Mouse (Mus musculus) stomach, embryonic 14.5 days (tissue): Measurements from ENCODE around the gene Slc7a7. TPM values are rescaled to one million over a fixed set of nuclear protein-coding genes. Genes with fewer than 3 reads are reported as not detected.

Experiments
- ATAC-seq: fragments of 200-750 bp; cut with Nextera tagmentation; 2 replicates; pipeline ENCODE4 v1.8.0; 2017; ENCODE audit warnings: low read depth, moderate TSS enrichment; ENCODE audit not compliant: insufficient number of reproducible peaks, insufficient read depth, low FRiP score
- H3K27ac ChIP-seq: fragments of 300-500 bp; sonication (generic); 2 replicates; pipeline ENCODE4 v1.5.1; 2014; ENCODE audit warnings: mild to moderate bottlenecking, low read length, moderate library complexity, mixed read lengths
- H3K27me3 ChIP-seq: fragments of 300-500 bp; sonication (generic); 2 replicates; pipeline ENCODE4 v1.6.1; 2014; ENCODE audit warnings: low read length, control low read depth, mixed read lengths; ENCODE audit not compliant: control insufficient read depth, insufficient read depth
- H3K36me3 ChIP-seq: fragments of 300-500 bp; sonication (generic); 2 replicates; pipeline ENCODE4 v1.6.1; 2014; ENCODE audit warnings: mild to moderate bottlenecking, control low read depth, low read length, moderate library complexity, mixed read lengths; ENCODE audit not compliant: control insufficient read depth, insufficient read depth
- H3K4me1 ChIP-seq: fragments of 300-500 bp; sonication (generic); 2 replicates; pipeline ENCODE4 v1.6.1; 2014; ENCODE audit warnings: low read length, control low read depth, mixed read lengths; ENCODE audit not compliant: control insufficient read depth, insufficient read depth
- H3K4me2 ChIP-seq: fragments of 300-500 bp; sonication (generic); replicated peaks from 2 replicates; pipeline ENCODE4 v1.6.1; 2014; ENCODE audit warnings: low read depth, low read length, control low read depth
- H3K4me3 ChIP-seq: fragments of 300-500 bp; sonication (generic); 2 replicates; pipeline ENCODE4 v1.5.1; 2014; ENCODE audit warnings: low read depth, low read length, control low read depth
- H3K9ac ChIP-seq: fragments of 300-500 bp; sonication (generic); replicated peaks from 2 replicates; pipeline ENCODE4 v1.6.1; 2014; ENCODE audit warnings: low read depth, mild to moderate bottlenecking, control low read depth, low read length, moderate library complexity, mixed read lengths
- H3K9me3 ChIP-seq: fragments of 300-500 bp; sonication (generic); 2 replicates; pipeline ENCODE4 v1.6.1; 2016; ENCODE audit warnings: low read depth, low read length, control low read depth; ENCODE audit not compliant: control insufficient read depth
- WGBS: fragments of 180-500 bp; shearing (Covaris S2); extraction: QIAGEN DNeasy Blood & Tissue Kit; methylation state at CpG from one replicate; pipeline ENCODE4 v1.1.7; 2014; 5-methylcytosine and 5-hydroxymethylcytosine counted together
- polyA plus RNA-seq: library from polyadenylated mRNA; unstranded; fragments of >200 nt; fragmentation: Nextera tagmentation; extraction: Ambion mirVana; gene quantifications from 2 replicates; pipeline ENCODE4 v1.2.1, GENCODE M21; 2014

The Slc7a7 gene
- polyA plus RNA-seq, 1 experiment from 2014 or later = 10.3 TPM

DNA sequence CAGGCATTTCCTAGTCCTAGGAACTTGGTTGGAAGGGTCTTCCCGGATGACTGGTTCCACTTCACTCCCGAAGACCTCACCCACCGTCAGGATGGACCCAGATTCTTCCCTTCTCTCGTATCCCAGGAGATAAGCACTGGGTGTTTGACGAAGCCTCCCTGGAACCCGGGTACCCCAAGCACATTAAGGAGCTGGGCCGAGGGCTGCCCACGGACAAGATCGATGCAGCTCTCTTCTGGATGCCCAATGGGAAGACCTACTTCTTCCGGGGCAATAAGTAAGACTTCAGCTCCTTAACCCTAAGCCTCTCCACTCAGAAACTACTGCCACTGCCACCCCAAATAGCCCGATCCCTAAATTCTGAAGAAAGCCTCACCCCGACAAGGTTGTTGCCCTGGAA, 21.6 kb upstream of the Slc7a7 start:
- H3K27me3 ChIP-seq = no peaks in the 10 kb centered on the region
- H3K4me2 ChIP-seq = no peak overlapping the region
- 87% methylated on average over 12 of the region's 12 CpGs for WGBS
- ATAC-seq = no peak
- no peaks in the 10 kb centered on the region for H3K9me3 ChIP-seq
- H3K9ac ChIP-seq = no peak overlapping the region
- H3K4me1 ChIP-seq = peaks cover 16% of the 10 kb centered on the region
- H3K36me3 ChIP-seq = peaks cover 60% of the 10 kb centered on the region
- H3K4me3 ChIP-seq = no peak overlapping the region
- H3K27ac ChIP-seq = no peak overlapping the region

DNA sequence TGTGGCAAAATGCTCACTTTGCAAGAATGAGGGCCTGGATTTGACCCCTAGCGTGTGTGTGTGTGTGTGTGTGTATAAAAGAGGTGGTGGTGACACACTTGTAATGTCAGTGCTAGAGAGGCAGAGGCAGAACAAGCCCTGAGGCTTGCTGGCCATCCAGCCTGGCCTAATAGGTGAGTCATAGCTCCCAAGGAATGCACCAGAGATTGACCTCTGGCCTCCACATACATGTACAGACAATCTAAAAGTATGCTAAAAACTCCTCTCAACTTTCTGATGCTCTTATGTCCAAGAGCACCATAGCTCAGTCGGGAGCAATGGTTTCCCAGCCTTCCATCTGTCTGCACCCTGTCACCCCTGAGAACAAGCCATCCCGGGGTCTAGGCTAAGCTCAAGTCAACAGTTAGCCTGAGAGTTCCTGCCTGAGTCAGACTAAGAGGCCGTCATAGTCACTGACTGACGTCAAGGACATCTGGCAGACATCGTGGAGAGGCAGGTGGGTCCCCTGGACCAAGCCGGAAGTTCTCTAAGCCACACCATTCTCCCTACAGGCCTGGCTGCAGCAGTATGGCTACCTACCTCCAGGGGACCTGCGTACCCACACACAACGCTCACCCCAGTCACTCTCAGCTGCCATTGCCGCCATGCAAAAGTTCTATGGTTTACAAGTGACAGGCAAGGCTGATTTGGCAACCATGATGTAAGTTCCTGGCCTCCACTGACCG, 17.8 kb upstream of the Slc7a7 start:
- Histone ChIP-seq H3K27me3 (no peaks in the 10 kb centered on the region), H3K4me1 (peaks cover 16% of the 10 kb centered on the region), H3K27ac (no peak overlapping the region), H3K4me2 (no peak overlapping the region), H3K4me3 (no peak overlapping the region), H3K9ac (no peak overlapping the region), H3K36me3 (peaks cover 48% of the 10 kb centered on the region), H3K9me3 (no peaks in the 10 kb centered on the region)
- ATAC-seq = no peak
- WGBS = 82% methylated on average over 11 of the region's 11 CpGs

DNA sequence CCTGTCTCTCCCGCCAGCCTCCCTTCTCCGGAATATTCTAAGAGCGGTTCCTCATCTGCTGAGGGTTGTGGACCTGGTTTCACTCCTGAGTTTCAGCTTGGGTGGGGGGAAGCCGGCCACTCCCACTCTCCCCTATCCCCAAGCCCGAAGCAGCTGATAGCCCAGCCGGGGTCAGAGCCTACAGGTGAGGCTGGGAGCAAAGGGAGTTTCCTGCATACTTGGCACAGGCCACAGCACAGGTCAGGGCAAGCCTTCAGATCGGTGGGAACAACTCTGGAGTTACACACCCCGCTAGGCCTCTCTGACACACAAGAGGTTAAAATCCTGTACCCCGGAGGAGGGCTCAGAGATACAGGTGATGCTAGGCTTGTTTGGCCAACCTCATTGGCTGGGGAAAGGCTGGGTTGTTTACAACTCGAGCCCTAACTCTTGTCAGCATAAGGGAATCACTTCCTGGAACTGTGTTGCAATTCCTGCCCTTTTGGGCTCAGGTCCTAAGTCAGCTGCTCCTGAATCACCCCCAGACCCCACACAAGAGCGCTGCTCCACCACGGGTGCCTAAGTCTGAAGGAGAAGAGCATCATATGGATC, 16.5 kb upstream of the Slc7a7 start:
- H3K4me3 ChIP-seq = peak overlapping the region; percentile 91
- H3K27me3 ChIP-seq = no peaks in the 10 kb centered on the region
- no peaks in the 10 kb centered on the region for H3K9me3 ChIP-seq
- H3K4me1 ChIP-seq = peaks cover 28% of the 10 kb centered on the region
- peaks cover 41% of the 10 kb centered on the region for H3K36me3 ChIP-seq
- no peak for ATAC-seq
- peak overlapping the region; percentile 96; the same call in 1 of the 2 replicates for H3K9ac ChIP-seq
- WGBS = 42% methylated on average over 12 of the region's 12 CpGs
- peak overlapping the region; percentile 99; the same call in 1 of the 2 replicates for H3K27ac ChIP-seq
- peak overlapping the region; percentile 85 for H3K4me2 ChIP-seq

DNA sequence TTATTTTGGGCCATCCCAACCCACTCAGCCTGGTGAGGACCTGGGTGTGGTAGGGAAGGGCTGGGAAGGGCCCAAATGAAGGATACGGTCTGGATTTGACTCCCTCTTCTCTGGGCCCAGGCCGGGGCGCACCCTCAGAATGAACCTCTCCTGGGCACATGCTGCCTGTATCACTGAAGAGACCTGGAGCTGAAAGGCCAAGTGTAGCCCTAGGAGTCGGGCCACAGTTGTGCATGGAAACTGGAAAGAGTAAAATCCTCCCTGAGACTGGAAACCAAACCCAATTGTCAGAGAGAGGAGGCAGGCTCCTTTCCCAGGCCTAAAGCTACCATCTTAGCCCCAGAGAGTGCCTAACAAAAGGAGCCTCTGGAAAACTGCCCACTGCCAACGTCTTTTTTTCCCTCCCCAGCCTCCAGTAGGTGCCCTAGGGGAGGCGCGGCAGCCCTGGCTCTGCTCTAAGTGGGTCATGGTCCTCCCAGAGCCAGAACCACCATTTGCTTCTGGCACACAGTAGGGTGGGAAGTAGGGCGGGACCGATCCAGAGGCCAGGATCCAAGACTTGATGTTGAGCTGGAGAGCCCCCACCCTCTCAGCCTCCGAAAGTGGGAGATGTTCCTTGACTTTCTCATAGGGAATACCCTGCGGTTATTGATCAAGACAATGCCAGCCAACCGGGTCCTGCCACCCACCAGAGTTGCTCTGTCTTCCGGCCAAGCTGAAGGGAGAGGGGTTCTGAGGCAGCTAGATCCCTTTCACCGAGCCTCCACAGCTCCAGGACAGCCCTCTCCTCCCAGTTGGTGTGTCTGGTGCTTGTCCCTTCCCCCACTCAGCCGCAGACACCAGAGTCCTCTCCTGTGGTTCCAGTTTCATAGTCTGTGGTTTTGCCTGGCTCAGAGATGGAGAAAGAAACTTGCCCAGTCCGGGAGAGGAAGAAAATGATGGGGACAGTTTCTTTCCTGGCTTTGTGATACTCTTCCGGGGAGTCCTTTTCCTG, 15.6 kb upstream of the Slc7a7 start:
- no peaks in the 10 kb centered on the region for H3K27me3 ChIP-seq
- peak overlapping the region; percentile 99 for H3K27ac ChIP-seq
- peaks cover 32% of the 10 kb centered on the region for H3K36me3 ChIP-seq
- H3K4me1 ChIP-seq = peaks cover 28% of the 10 kb centered on the region
- WGBS = 28% methylated on average over 17 of the region's 17 CpGs
- no peak for ATAC-seq
- no peaks in the 10 kb centered on the region for H3K9me3 ChIP-seq
- H3K4me3 ChIP-seq = peak overlapping the region; percentile 91
- H3K9ac ChIP-seq = peak overlapping the region; percentile 96
- peak overlapping the region; percentile 85 for H3K4me2 ChIP-seq

DNA sequence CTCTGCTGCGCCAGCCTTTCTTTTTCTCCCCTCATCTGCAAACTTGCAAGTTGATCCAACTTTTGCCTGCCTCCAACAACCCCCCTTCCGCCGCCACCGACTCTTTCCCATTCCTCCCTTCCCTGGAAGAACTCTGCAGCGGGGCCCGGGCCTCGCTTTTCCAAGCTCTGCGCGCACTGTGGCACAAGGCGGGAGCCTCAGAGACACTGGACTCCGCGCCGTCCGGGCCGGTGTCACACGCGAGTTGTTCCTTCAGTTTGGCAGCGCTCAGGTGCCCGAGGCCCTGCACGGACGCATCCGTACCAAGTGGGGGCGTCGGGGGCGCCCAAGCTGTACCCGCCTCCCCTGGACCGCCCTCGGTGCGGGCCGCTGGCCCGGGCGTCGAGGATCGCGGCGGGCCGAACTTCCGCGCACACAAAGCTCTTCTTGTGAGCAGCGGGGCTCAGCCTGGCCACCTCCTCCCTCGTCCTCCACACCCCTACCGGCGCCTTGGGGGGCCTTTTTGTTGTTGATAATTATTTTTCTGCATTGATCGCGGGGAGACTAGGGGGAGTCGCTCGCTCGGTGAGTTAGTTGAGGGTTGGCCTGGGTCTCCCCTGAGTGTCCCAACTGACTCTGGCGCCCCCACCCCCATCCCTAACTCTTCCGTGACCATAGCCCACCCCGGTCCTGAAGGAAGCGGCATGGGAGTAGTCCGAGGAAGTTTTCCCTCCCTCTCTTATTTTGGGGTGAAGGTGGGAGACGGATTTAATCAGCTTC, 14.7 kb upstream of the Slc7a7 start:
- 2% methylated on average over 54 of the region's 54 CpGs for WGBS
- Histone ChIP-seq H3K27ac (peak overlapping the region; percentile 99), H3K9ac (peak overlapping the region; percentile 96), H3K9me3 (no peaks in the 10 kb centered on the region), H3K4me1 (peaks cover 30% of the 10 kb centered on the region), H3K36me3 (peaks cover 26% of the 10 kb centered on the region), H3K4me3 (peak overlapping the region; percentile 91), H3K27me3 (no peaks in the 10 kb centered on the region), H3K4me2 (peak overlapping the region; percentile 85)
- ATAC-seq = peak; percentile 23; the same call in 1 of the 2 replicates

DNA sequence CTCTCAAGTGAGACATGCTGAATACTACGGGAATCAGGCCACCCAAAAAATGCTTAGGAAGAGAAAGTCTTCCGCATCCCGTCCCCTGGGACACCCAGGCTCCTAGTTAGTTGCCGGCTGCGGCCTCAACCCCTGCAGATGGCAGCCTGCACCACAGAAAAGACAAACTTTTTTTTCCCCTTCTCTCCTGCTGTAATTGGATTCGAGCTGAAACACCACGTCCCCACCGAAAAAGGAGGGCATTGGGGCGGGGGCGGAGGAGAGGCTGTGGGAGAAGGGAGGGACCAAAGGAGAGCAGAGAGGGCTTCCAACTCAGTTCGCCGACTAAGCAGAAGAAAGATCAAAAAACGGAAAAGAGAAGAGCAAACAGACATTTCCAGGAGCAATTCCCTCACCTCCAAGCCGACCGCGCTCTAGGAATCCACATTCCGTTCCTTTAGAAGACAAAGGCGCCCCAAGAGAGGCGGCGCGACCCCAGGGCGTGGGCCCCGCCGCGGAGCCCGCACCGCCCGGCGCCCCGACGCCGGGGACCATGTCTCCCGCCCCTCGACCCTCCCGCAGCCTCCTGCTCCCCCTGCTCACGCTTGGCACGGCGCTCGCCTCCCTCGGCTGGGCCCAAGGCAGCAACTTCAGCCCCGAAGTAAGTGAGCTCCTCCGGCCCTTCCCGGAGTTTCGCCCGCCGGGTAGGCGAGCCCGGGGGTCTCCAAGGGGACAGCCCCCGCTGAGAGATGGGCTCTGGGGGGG, 13.9 kb upstream of the Slc7a7 start, which contains the start of gene Mmp14:
Gene Mmp14 (plus strand): TSS at position 279 of the 744 bp plus-strand sequence.
- Histone ChIP-seq H3K9ac (peak within 1 kb of the TSS; percentile 96), H3K4me2 (peak within 1 kb of the TSS; percentile 85), H3K36me3 (peaks cover 18% of the 10 kb centered on the region), H3K27ac (peak within 1 kb of the TSS; percentile 99), H3K4me1 (peaks cover 30% of the 10 kb centered on the region), H3K4me3 (peak within 1 kb of the TSS; percentile 91), H3K27me3 (no peaks in the 10 kb centered on the region), H3K9me3 (no peaks in the 10 kb centered on the region)
- WGBS = under 1% methylated on average over 47 of the region's 49 CpGs
- peak; percentile 21; the same call in 1 of the 2 replicates for ATAC-seq

DNA sequence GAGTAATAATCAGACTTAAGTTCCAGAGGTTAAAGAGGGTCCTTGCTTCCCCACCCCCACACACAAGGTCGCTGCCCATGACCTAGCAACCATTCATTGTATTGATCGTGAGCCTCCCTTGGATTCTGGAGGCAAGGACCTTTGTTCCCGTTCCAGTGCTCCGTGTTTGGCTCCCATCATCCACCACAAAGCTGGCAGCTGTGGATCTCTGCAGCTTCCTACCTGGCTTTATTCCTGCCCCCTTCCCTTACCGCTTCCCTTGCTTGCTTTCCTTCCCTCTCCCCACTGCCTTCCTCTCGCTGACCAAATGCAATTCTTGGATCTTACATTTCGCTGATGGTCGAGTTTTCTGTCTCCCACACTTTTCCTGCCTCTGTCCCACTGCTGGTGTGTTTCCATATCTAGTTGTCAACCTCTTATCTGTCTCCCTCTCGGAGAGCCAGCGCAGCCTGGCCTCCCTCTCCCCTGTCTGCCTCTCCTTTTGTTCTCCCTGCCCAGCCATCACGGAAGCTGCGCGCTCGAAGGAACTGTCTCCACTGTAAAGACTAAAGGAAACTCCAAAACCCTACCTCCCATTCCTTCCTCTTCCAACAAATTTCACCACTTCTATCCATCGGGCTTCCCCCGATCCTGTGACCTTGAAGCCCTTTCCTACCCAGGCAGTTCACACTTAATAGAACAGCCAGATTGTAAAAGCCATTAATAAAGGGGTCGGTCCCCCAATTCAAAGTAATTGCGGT, 13.0 kb upstream of the Slc7a7 start:
- peaks cover 9% of the 10 kb centered on the region for H3K36me3 ChIP-seq
- peak overlapping the region; percentile 85 for H3K4me2 ChIP-seq
- H3K9ac ChIP-seq = peak overlapping the region; percentile 96
- H3K27ac ChIP-seq = peak overlapping the region; percentile 99
- peak overlapping the region; percentile 91 for H3K4me3 ChIP-seq
- no peak for ATAC-seq
- no peaks in the 10 kb centered on the region for H3K27me3 ChIP-seq
- H3K4me1 ChIP-seq = peaks cover 30% of the 10 kb centered on the region
- no peaks in the 10 kb centered on the region for H3K9me3 ChIP-seq
- 7% methylated on average over 18 of the region's 18 CpGs for WGBS
